In the genomic region with DNA sequence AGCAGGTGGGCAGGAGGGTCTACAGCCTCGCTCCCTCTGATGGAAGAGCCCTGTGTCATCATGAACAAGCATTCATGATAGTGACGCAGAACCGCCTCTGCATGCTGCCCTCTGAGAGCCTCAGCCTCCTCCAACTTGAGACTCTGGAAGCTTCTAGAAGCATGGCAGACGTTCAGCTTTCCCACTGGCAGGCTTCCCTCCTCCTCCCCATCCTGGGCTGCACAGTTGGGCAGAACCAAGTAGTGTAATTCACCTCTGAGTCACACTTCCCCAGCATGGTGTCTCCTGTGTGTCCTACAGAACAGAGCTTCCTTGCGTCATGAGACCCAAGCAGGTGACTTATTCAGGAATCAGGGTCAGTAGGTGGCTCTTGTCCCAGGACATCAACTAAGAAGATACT, we compare ENCODE assay signal across 11 mouse cellular contexts.
A peak's percentile ranks its signal among the peaks of the same experiment; 100 is the strongest.
DNase-seq lines count a peak whose midpoint lies in the region; ATAC-seq and TF ChIP-seq lines count a peak whose summit lies in the region.
"Had no signal": no experiment of that assay in that cellular context is flagged by ENCODE, and none has a peak within 500 bp of the region (broad histone marks: within the 10 kb centered on the region; RNA-seq: fewer than 3 reads in every experiment).

No protein-coding gene starts in this region.

- WGBS in midbrain, embryonic 15.5 days, result 93% methylated on average over 5 of the region's 5 CpGs

- no peak overlapping the region for H3K4me2 ChIP-seq in midbrain, embryonic 15.5 days
- H3K4me2 ChIP-seq: embryonic facial prominence, embryonic 15.5 days had no signal

- H3K4me1 ChIP-seq in midbrain, embryonic 15.5 days, result peaks cover 27% of the 10 kb centered on the region

- TF ChIP-seq CTCF in layer of hippocampus, adult 2 months (conservative IDR thresholded peaks at IDR 0.05), result no peak

- H3K36me3 ChIP-seq in midbrain, embryonic 15.5 days (replicated peaks), result no peaks in the 10 kb centered on the region
- H3K36me3 ChIP-seq: embryonic facial prominence, embryonic 15.5 days had no signal

- H3K4me3 ChIP-seq in layer of hippocampus, adult 2 months, result no peak overlapping the region
- no peak overlapping the region for H3K4me3 ChIP-seq in midbrain, embryonic 15.5 days
- H3K4me3 ChIP-seq: embryonic facial prominence, embryonic 15.5 days had no signal

- no peaks in the 10 kb centered on the region for H3K9me3 ChIP-seq in midbrain, embryonic 15.5 days
- H3K9me3 ChIP-seq: embryonic facial prominence, embryonic 15.5 days had no signal

- no peak overlapping the region for H3K27ac ChIP-seq in layer of hippocampus, adult 2 months
- no peak overlapping the region for H3K27ac ChIP-seq in midbrain, embryonic 15.5 days

- DNase-seq in layer of hippocampus, adult 11-12 months (ENCODE audit: low spot score), result peak; percentile 62
- DNase-seq in layer of hippocampus, postnatal 25 days (ENCODE audit: extremely low spot score in 1 of 2, low spot score in 1 of 2), result no peak
- peak; percentile 73 for DNase-seq in cerebellum, adult 8-10 months
- peak; percentile 49 to 50 for DNase-seq in layer of hippocampus, adult 2 months (ENCODE audit: low spot score in 2 of 2)
- DNase-seq in right cerebral cortex, postnatal 25 days, result peak; percentile 71
- DNase-seq in lung, postnatal 4 days, result no peak
- DNase-seq: lung, postnatal 10 days had no signal

- no peak for ATAC-seq in inflammation-experienced regulatory T-cells, adult 6 months
- no peak for ATAC-seq in midbrain, embryonic 15.5 days (replicated peaks)
- ATAC-seq: intestine, postnatal 0 days had no signal

- H3K9ac ChIP-seq in midbrain, embryonic 15.5 days, result no peak overlapping the region
- H3K9ac ChIP-seq: embryonic facial prominence, embryonic 15.5 days had no signal

- H3K27me3 ChIP-seq in midbrain, embryonic 15.5 days (replicated peaks), result no peaks in the 10 kb centered on the region

Comparison
In these comparisons a context has a peak if more than half of its experiments do, and no peak if none do; other contexts are left out.
1. DNase-seq: peak in layer of hippocampus, adult 11-12 months (single experiment), cerebellum, adult 8-10 months (single experiment), layer of hippocampus, adult 2 months (2 of 2) and right cerebral cortex, postnatal 25 days (single experiment); none in layer of hippocampus, postnatal 25 days (0 of 2) and lung, postnatal 4 days (0 of 2).